Mouse (Mus musculus) thymus, adult 2 months (tissue): Measurements from ENCODE around the gene Gm10837. TPM values are rescaled to one million over a fixed set of nuclear protein-coding genes. Genes with fewer than 3 reads are reported as not detected.

ENCODE experiments used
- DNase-seq: peaks from one replicate; pipeline ENCODE4 v3.0.0; 2021
- H3K27ac ChIP-seq: fragments of 200-500 bp; 2 replicates; pipeline ENCODE4 v1.5.1; 2012; ENCODE audit warnings: low read length, control low read depth; ENCODE audit not compliant: control insufficient read depth, insufficient read depth
- H3K27me3 ChIP-seq: fragments of 200-500 bp; 2 replicates; pipeline ENCODE4 v1.6.1; 2012; ENCODE audit warnings: mild to moderate bottlenecking, low read length, moderate library complexity, mixed read lengths; ENCODE audit not compliant: control insufficient read depth, insufficient read depth
- H3K36me3 ChIP-seq: fragments of 200-500 bp; 2 replicates; pipeline ENCODE4 v1.6.1; 2012; ENCODE audit warnings: mild to moderate bottlenecking, low read length, moderate library complexity; ENCODE audit not compliant: control insufficient read depth, insufficient read depth
- H3K4me1 ChIP-seq: fragments of 200-500 bp; replicated peaks from 2 replicates; pipeline ENCODE4 v1.6.1; 2012; ENCODE audit warnings: low read length; ENCODE audit not compliant: control insufficient read depth, insufficient read depth
- H3K4me3 ChIP-seq: fragments of 200-500 bp; 2 replicates; pipeline ENCODE4 v1.5.1; 2012; ENCODE audit warnings: mild to moderate bottlenecking, low read length, control low read depth, moderate library complexity; ENCODE audit not compliant: control insufficient read depth, insufficient read depth
- CTCF ChIP-seq: fragments of 200-500 bp; IDR thresholded peaks from 2 replicates; pipeline ENCODE4 v1.5.1; 2012; ENCODE audit warnings: mild to moderate bottlenecking, control low read depth, low read length, moderate library complexity, borderline replicate concordance; ENCODE audit not compliant: control insufficient read depth, poor library complexity, insufficient read depth; ENCODE audit errors: extremely low read depth
- POLR2A ChIP-seq: fragments of 200-500 bp; IDR thresholded peaks from 2 replicates; pipeline ENCODE4 v1.6.1; 2012; ENCODE audit warnings: mild to moderate bottlenecking, low read length, control low read depth, moderate library complexity; ENCODE audit not compliant: control insufficient read depth, poor library complexity, insufficient read depth; ENCODE audit errors: extremely low read depth
- WGBS: fragments of 180-500 bp; shearing (Covaris S2); methylation state at CpG from one replicate; pipeline ENCODE4 v1.1.7; 2018; 5-methylcytosine and 5-hydroxymethylcytosine counted together
- polyA plus RNA-seq: library from polyadenylated mRNA; depleted of rRNA; stranded (reverse); fragments of >200 nt; gene quantifications from 2 replicates; pipeline ENCODE4 v1.2.3, GENCODE M21; 2012; rRNA removed

The Gm10837 gene
- polyA plus RNA-seq, 1 experiment = not detected

- Histone ChIP-seq H3K27ac (no peak overlapping the region), H3K36me3 (no peaks in the 10 kb centered on the region), H3K27me3 (no peaks in the 10 kb centered on the region), H3K4me3 (no peak overlapping the region), H3K4me1 (no peaks in the 10 kb centered on the region)
- DNase-seq = no peak
- WGBS = 100% methylated on average over 1 of the region's 1 CpGs
- TF ChIP-seq CTCF (no peak), POLR2A (no peak)
Observed at GRCm38 (mm10) chr14:122535986-122536385, 45.6 kb downstream of the Gm10837 start.

Other genes with a start within 250 kb of the Gm10837 start
- gene Gm5089, start 39.5 kb upstream of the Gm10837 start, polyA plus RNA-seq = not detected in 2 replicates
- not detected in 2 replicates for gene Zic5, start 24.9 kb upstream of the Gm10837 start, polyA plus RNA-seq
- gene Zic2, start 15.2 kb upstream of the Gm10837 start, polyA plus RNA-seq = not detected in 2 replicates
- gene Pcca, start 43.7 kb downstream of the Gm10837 start, polyA plus RNA-seq = 7.2 and 7.9 TPM in 2 replicates